Mouse (Mus musculus) forebrain, embryonic 16.5 days (tissue): ENCODE measurements at regions not wholly inside any gene's neighbourhood (a gene's known extent, or its start where the extent isn't known, plus 50 kb on each side); places are given as distances from the start of the nearest gene placed in this dataset.
A peak's percentile ranks its signal among the peaks of the same experiment; 100 is the strongest.

Experiments
- ATAC-seq: fragments of 200-750 bp; cut with Nextera tagmentation; 2 replicates; pipeline ENCODE4 v1.8.0; 2017; ENCODE audit warnings: mild to moderate bottlenecking, moderate library complexity
- H3K27ac ChIP-seq: fragments of 300-500 bp; sonication (generic); 2 replicates; pipeline ENCODE4 v1.5.1; 2014; ENCODE audit warnings: low read length, control low read depth
- H3K27me3 ChIP-seq: fragments of 300-500 bp; sonication (generic); replicated peaks from 2 replicates; pipeline ENCODE4 v1.6.1; 2014; ENCODE audit warnings: low read length; ENCODE audit not compliant: control insufficient read depth, insufficient read depth
- H3K36me3 ChIP-seq: fragments of 300-500 bp; sonication (generic); 2 replicates; pipeline ENCODE4 v1.6.1; 2014; ENCODE audit not compliant: control insufficient read depth, insufficient read depth
- H3K4me1 ChIP-seq: fragments of 300-500 bp; sonication (generic); replicated peaks from 2 replicates; pipeline ENCODE4 v1.6.1; 2014; ENCODE audit warnings: low read length; ENCODE audit not compliant: control insufficient read depth, insufficient read depth
- H3K4me2 ChIP-seq: fragments of 300-500 bp; sonication (generic); 2 replicates; pipeline ENCODE4 v1.6.1; 2014; ENCODE audit warnings: mild to moderate bottlenecking, low read length, control low read depth
- H3K4me3 ChIP-seq: fragments of 300-500 bp; sonication (generic); replicated peaks from 2 replicates; pipeline ENCODE4 v1.5.1; 2014; ENCODE audit warnings: mild to moderate bottlenecking, low read length, control low read depth
- H3K9ac ChIP-seq: fragments of 300-500 bp; sonication (generic); replicated peaks from 2 replicates; pipeline ENCODE4 v1.6.1; 2014; ENCODE audit warnings: low read depth, low read length, control low read depth
- H3K9me3 ChIP-seq: fragments of 300-500 bp; sonication (generic); 2 replicates; pipeline ENCODE4 v1.6.1; 2016; ENCODE audit warnings: low read length; ENCODE audit not compliant: control insufficient read depth
- WGBS: fragments of 180-500 bp; shearing (Covaris S2); extraction: QIAGEN DNeasy Blood & Tissue Kit; methylation state at CpG from one replicate; pipeline ENCODE4 v1.1.7; 2014; 5-methylcytosine and 5-hydroxymethylcytosine counted together

DNA sequence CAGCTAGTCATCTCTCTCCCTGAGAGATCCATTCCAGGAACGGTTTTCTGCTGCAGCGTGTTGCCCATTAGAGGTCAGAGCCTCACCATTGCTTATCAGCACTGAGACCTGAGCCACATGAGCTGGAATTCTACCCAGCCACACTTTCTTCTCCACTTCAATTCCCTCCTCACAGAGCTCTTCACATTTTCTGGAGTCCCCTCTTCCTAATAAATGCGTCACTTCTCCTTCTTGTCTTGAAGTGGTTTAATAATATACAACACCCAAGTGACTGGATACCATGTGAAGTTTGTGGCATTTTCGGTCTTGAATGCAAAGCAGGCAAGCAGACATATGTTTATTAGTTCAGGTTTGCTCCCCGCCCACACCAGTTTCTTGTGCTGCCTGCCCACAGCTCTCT, 324.9 kb downstream of the Fat4 start:
- ATAC-seq = no peak
- Histone ChIP-seq H3K4me3 (no peak overlapping the region), H3K9me3 (no peaks in the 10 kb centered on the region), H3K36me3 (no peaks in the 10 kb centered on the region), H3K4me1 (peaks cover 14% of the 10 kb centered on the region), H3K27ac (no peak overlapping the region), H3K4me2 (no peak overlapping the region), H3K9ac (no peak overlapping the region), H3K27me3 (no peaks in the 10 kb centered on the region)
- WGBS = 59% methylated on average over 5 of the region's 5 CpGs

DNA sequence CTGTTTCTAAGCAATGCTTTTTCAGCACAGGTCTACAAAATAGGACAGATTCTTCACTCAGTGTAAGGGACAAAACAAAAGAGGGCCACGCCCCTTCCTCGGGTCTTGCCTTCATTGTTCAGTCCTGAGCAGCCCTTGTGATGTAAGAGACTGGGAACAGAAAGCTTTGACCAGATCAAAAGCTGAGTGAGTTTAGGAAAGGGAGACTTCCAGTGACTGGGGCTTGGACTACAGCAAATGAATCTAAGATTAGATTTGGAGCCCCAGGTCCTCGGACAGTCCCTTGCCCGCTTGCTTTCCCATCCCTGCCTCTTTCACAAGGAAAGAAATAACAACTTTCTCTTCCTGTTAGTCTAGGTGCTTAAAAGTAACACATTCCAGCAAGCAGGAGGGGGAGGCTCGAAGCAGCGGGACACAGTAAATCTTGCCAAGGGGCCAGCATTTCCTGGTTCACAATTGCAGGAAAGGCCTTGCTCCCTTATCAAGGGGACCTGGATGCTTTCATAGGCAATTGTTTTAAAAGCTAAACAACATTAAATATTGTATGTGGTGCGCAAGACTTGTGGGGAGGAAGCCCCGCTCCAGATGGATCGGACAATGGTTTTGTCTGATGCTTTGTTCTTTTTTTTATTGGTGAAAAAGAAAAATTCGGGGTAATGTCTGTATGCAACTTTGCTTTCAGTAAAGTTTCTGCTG, 333.4 kb downstream of the Fat4 start:
- Histone ChIP-seq H3K9me3 (no peaks in the 10 kb centered on the region), H3K4me1 (peaks cover 8% of the 10 kb centered on the region; the same call in 1 of the 2 replicates), H3K36me3 (no peaks in the 10 kb centered on the region), H3K4me3 (no peak overlapping the region), H3K27me3 (no peaks in the 10 kb centered on the region), H3K9ac (no peak overlapping the region; the same call in 1 of the 2 replicates), H3K4me2 (peak overlapping the region; percentile 12; the same call in 1 of the 2 replicates), H3K27ac (no peak overlapping the region; the same call in 1 of the 2 replicates)
- peak; percentile 55 for ATAC-seq
- 18% methylated on average over 10 of the region's 10 CpGs for WGBS

DNA sequence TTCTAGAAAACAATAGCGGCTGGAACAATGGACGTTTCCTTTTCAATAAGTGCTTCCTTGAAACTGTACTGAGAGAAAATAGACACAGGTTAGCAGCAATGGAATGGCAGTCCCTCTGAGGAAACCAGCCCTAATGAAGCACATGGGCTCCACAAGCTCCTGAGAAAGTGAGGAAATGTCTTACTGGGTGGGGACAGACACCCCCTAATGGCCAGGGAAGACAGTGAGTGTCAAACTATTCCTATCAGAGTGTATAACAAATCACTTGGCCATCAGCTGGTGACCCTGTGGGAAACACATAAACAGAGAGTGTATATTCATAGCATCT, 333.9 kb downstream of the Fat4 start:
- Histone ChIP-seq H3K9ac (no peak overlapping the region), H3K9me3 (no peaks in the 10 kb centered on the region), H3K36me3 (no peaks in the 10 kb centered on the region), H3K4me3 (no peak overlapping the region), H3K4me1 (peaks cover 8% of the 10 kb centered on the region; the same call in 1 of the 2 replicates), H3K27me3 (no peaks in the 10 kb centered on the region), H3K27ac (no peak overlapping the region), H3K4me2 (no peak overlapping the region)
- WGBS = 15% methylated on average over 2 of the region's 2 CpGs
- ATAC-seq = peak; percentile 55; the same call in 1 of the 2 replicates

DNA sequence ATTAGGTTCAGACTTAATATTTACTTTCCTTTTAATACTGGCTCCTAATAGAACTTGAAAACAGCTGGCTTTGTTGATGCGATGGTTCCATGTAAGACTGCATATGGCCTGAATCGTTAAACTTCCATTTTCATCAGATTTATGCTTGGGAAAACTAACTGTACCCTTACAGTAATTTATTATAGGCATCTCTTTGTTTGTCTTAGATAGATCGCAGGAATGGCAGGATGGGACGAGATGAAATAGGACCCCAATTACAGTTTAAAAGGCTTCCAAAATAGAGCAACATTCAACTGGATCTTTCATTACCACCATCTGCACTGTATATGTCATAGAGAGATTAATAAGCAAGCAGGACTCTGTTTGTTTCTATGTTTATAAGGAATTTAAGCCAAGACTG, 335.3 kb downstream of the Fat4 start:
- Histone ChIP-seq H3K9me3 (no peaks in the 10 kb centered on the region), H3K4me2 (no peak overlapping the region)
- 63% methylated on average over 4 of the region's 4 CpGs for WGBS

DNA sequence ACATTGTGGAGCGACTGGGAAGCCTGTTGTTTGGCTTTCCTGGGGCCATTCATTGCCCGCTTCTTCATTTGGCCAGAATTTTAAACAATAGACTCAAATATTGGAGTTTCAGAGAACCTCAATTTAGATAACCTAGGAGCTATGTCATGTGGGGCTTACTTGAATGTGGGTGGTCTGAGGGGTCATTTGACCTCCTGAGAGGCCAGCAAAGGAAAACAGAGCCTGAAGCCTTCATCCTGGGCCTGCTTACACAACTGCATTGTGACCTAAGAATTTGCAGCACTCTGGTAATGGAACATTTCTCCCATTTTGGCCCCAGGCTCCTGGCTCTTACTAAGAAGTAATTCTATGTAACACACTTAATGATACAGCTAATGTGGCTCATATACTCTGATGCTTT, 348.2 kb downstream of the Fat4 start:
- Histone ChIP-seq H3K36me3 (no peaks in the 10 kb centered on the region), H3K4me3 (no peak overlapping the region), H3K9me3 (no peaks in the 10 kb centered on the region), H3K27ac (no peak overlapping the region), H3K27me3 (no peaks in the 10 kb centered on the region), H3K9ac (no peak overlapping the region), H3K4me1 (no peaks in the 10 kb centered on the region), H3K4me2 (no peak overlapping the region)
- no peak for ATAC-seq
- WGBS = 75% methylated on average over 2 of the region's 2 CpGs

More for the DNA sequence above, 335.3 kb downstream of the Fat4 start:
- Histone ChIP-seq H3K9ac (no peak overlapping the region), H3K27me3 (no peaks in the 10 kb centered on the region), H3K27ac (no peak overlapping the region), H3K4me1 (peaks cover 8% of the 10 kb centered on the region; the same call in 1 of the 2 replicates), H3K4me3 (no peak overlapping the region), H3K36me3 (no peaks in the 10 kb centered on the region)
- no peak for ATAC-seq

DNA sequence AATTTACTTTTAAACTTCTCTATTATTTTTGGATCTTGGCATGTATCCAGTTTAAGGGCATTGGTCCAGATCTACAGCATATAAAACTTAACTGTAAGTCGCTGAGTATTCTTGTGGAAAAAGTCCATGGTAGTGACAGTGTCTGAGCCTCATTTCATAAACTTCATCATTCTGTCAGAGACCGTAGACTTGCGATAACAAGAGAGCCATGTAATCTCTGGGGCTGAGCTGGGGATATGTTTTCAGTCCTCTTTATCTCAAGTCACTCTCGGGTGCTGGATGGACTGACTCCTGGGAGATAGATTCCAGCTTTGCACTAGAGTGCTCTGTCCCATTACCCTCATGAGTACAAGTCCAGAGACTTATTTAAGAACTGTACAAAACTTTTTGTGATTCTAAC, 362.0 kb downstream of the Fat4 start:
- H3K27ac ChIP-seq = 0 out of 2 replicates have a peak overlapping the region, but pooled peaks have one; percentile 14
- no peak for ATAC-seq
- 0 out of 2 replicates have a peak, but pooled peaks cover 2% of the 10 kb centered on the region for H3K4me1 ChIP-seq
- H3K36me3 ChIP-seq = no peaks in the 10 kb centered on the region
- no peak overlapping the region for H3K9ac ChIP-seq
- whole genome bisulfite sequencing = 39% methylated on average over 4 of the region's 4 CpGs
- no peak overlapping the region for H3K4me2 ChIP-seq
- H3K4me3 ChIP-seq = no peak overlapping the region
- H3K9me3 ChIP-seq = no peaks in the 10 kb centered on the region
- H3K27me3 ChIP-seq = no peaks in the 10 kb centered on the region

DNA sequence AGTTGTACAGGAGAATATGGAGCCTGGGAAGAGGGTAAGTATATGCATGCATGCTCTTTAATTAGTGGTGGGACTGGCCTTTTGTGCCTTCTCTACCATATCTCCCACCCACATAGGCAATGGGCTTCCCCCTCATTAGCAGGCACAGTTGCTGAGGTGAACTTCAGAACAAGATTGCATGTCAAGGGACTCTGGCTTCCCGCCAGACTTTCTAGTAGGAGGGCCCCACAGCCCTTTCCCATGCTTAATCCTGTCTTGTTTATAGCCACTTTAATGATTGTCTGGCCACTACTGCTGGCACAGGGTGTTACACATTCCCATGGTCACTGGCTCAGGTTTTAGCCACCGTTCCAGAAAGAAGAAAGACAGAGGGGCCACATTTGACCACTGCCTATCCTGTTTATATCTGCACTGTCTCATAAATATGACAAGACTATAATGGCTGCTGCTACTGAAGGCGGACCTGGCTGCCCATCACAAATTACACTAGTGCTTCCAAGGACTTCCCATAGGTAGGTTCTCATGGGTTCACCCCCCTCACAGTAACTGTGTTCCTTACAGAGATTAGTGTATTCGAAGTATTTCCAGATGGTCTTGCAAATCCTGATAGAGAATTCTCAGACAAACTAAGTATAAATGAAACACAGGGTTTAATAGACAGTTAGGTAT, 362.6 kb downstream of the Fat4 start:
- H3K27ac ChIP-seq = no peak overlapping the region
- H3K9me3 ChIP-seq = no peaks in the 10 kb centered on the region
- no peak overlapping the region for H3K9ac ChIP-seq
- no peak overlapping the region for H3K4me3 ChIP-seq
- 0 out of 2 replicates have a peak, but pooled peaks cover 2% of the 10 kb centered on the region for H3K4me1 ChIP-seq
- no peak overlapping the region for H3K4me2 ChIP-seq
- WGBS = 21% methylated on average over 4 of the region's 4 CpGs
- H3K27me3 ChIP-seq = no peaks in the 10 kb centered on the region
- H3K36me3 ChIP-seq = no peaks in the 10 kb centered on the region
- ATAC-seq = peak; percentile 81

DNA sequence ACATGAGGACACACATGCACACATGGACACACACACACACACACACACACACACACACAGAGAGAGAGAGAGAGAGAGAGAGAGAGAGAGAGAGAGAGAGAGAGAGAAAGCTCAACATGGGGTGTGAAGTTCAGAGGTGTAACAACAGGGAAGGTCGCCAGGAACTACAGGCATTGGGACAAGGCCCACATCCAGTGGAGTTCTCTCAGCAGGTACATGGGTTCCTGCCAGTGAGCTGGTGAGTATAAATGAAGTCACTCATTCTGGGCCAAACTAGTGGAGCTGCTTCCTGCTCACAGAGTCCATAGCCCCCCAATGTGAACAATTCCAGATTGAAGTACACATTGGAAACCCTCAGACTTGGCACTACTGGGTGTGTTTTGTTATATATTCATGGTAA, 366.3 kb downstream of the Fat4 start:
- no peaks in the 10 kb centered on the region for H3K36me3 ChIP-seq
- no peak overlapping the region for H3K27ac ChIP-seq
- no peak for ATAC-seq
- no peak overlapping the region for H3K4me3 ChIP-seq
- 0 out of 2 replicates have a peak, but pooled peaks cover 2% of the 10 kb centered on the region for H3K4me1 ChIP-seq
- no peaks in the 10 kb centered on the region for H3K27me3 ChIP-seq
- 80% methylated on average over 1 of the region's 1 CpGs for WGBS
- H3K4me2 ChIP-seq = no peak overlapping the region
- H3K9me3 ChIP-seq = no peaks in the 10 kb centered on the region
- H3K9ac ChIP-seq = no peak overlapping the region

DNA sequence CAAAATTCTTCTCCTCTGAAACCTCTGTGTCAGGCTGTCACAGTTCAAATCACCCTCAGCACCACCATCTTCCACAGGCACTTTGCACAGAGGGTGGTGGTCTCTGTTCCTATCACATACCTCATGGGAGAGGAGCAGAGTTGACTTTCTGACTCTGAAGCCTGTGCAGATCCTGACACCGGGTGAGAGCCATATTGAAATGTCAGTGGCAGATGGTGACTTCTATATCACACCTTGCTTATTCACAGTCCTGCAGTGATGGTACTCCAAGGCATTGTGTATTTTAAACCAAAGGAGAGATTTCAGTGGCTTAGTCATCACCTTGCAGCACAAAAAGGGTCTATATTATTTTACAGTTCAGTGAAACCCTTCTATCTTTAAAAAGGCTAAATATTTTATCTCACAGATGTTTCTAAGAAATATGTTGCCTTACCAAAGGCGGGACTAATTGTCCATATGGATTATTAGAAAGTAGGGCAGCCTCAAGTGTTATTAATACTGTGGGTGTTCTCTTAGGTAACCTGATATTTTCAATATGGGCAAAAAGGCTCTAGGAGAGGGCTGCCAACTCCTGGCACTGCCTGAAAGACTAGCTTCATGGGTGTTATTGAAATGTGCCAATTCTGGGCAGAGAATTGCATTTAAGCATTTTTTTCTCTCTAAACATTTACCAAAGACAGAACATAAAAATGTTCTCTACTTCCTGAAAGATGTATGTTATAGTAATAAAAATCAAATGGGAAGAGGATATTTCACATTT, 378.1 kb downstream of the Fat4 start:
- Histone ChIP-seq H3K9me3 (no peaks in the 10 kb centered on the region), H3K27ac (no peak overlapping the region), H3K4me3 (no peak overlapping the region), H3K4me2 (no peak overlapping the region), H3K4me1 (no peaks in the 10 kb centered on the region), H3K9ac (no peak overlapping the region), H3K36me3 (no peaks in the 10 kb centered on the region), H3K27me3 (no peaks in the 10 kb centered on the region)
- WGBS = 69% methylated on average over 2 of the region's 2 CpGs
- ATAC-seq = no peak
